Mouse (Mus musculus) layer of hippocampus, adult 9-11 months (tissue): ENCODE results near the gene Sh3tc1.

Experiments
- DNase-seq: peaks from one replicate; pipeline ENCODE4 v3.0.0; 2022

The Sh3tc1 gene

GRCm38 (mm10) chr5:35751016-35751415, 11.2 kb upstream of the Sh3tc1 start:
- DNase-seq, result no peak

- DNase-seq, result no peak
Observed at GRCm38 (mm10) chr5:35750026-35750425, 10.2 kb upstream of the Sh3tc1 start.

GRCm38 (mm10) chr5:35749416-35749815, 9.6 kb upstream of the Sh3tc1 start:
- DNase-seq, result no peak

GRCm38 (mm10) chr5:35746910-35747309, 7.1 kb upstream of the Sh3tc1 start:
- peak; percentile 70 for DNase-seq

GRCm38 (mm10) chr5:35745406-35745805, 5.6 kb upstream of the Sh3tc1 start:
- DNase-seq, result no peak

- peak; percentile 55 for DNase-seq
Observed at GRCm38 (mm10) chr5:35743990-35744722, 4.4 kb upstream of the Sh3tc1 start.

- no peak for DNase-seq
Observed at GRCm38 (mm10) chr5:35743238-35743951, 3.6 kb upstream of the Sh3tc1 start.

- DNase-seq, result no peak
Observed at GRCm38 (mm10) chr5:35741225-35741820, 1.5 kb upstream of the Sh3tc1 start.

- no peak for DNase-seq
Observed at GRCm38 (mm10) chr5:35740716-35741115, 929 bp upstream of the Sh3tc1 start.

- DNase-seq, result no peak
Observed at GRCm38 (mm10) chr5:35739005-35739404, 782 bp downstream of the Sh3tc1 start.

GRCm38 (mm10) chr5:35737231-35737901, 2.4 kb downstream of the Sh3tc1 start:
- DNase-seq, result no peak

GRCm38 (mm10) chr5:35733523-35733922, 6.3 kb downstream of the Sh3tc1 start:
- no peak for DNase-seq

- DNase-seq, result no peak
Observed at GRCm38 (mm10) chr5:35731006-35731405, 8.8 kb downstream of the Sh3tc1 start.

GRCm38 (mm10) chr5:35730552-35730951, 9.2 kb downstream of the Sh3tc1 start:
- no peak for DNase-seq

GRCm38 (mm10) chr5:35729844-35730243, 9.9 kb downstream of the Sh3tc1 start:
- peak; percentile 26 for DNase-seq

GRCm38 (mm10) chr5:35728957-35729460, 10.8 kb downstream of the Sh3tc1 start:
- peak; percentile 91 for DNase-seq

GRCm38 (mm10) chr5:35728344-35728956, 11.3 kb downstream of the Sh3tc1 start:
- DNase-seq, result peak; percentile 52

GRCm38 (mm10) chr5:35727447-35727846, 12.3 kb downstream of the Sh3tc1 start:
- DNase-seq, result no peak

- no peak for DNase-seq
Observed at GRCm38 (mm10) chr5:35725840-35726239, 13.9 kb downstream of the Sh3tc1 start.

- no peak for DNase-seq
Observed at GRCm38 (mm10) chr5:35723900-35724299, 15.9 kb downstream of the Sh3tc1 start.

GRCm38 (mm10) chr5:35722654-35723053, 17.1 kb downstream of the Sh3tc1 start:
- no peak for DNase-seq

- no peak for DNase-seq
Observed at GRCm38 (mm10) chr5:35721933-35722332, 17.9 kb downstream of the Sh3tc1 start.

GRCm38 (mm10) chr5:35719880-35720279, 19.9 kb downstream of the Sh3tc1 start:
- DNase-seq, result no peak
